Mouse (Mus musculus) olfactory bulb, adult 2 months (tissue): Measurements from ENCODE around the gene Adh6a.

Experiments used
- CTCF ChIP-seq: fragments of 200-500 bp; IDR thresholded peaks from 2 replicates; pipeline ENCODE4 v1.5.1; 2012; ENCODE audit warnings: low read depth, mild to moderate bottlenecking, low read length, moderate library complexity; ENCODE audit not compliant: insufficient read depth
- POLR2A ChIP-seq: fragments of 200-500 bp; IDR thresholded peaks from 2 replicates; pipeline ENCODE4 v1.6.1; 2012; ENCODE audit warnings: mild to moderate bottlenecking, low read depth, low read length, moderate library complexity; ENCODE audit not compliant: insufficient read depth

DNA sequence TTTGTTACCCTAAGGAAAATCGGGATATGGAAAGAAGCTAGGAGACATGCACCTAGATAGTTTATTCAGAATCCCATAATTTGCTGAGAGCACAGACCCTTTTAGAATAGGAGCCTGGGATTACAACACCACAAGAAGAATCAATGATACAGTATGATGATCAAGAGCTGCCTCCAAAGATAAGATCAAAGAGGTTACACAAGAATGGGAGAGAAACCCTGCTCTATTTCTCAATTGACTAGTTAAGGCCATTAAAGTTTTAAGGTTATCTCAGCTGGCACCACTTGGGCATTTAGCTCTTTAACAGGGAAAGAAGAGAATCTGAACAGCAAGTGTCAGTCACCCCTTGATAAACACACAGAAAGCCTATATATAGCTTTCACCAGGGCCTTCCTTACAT lies 22.5 kb downstream of the Adh6a start:
- TF ChIP-seq CTCF (no peak), POLR2A (no peak)
